Mouse (Mus musculus) stomach, embryonic 16.5 days (tissue): ENCODE results near the gene Memo1. TPM values are rescaled to one million over a fixed set of nuclear protein-coding genes. Genes with fewer than 3 reads are reported as not detected.
A peak's percentile ranks its signal among the peaks of the same experiment; 100 is the strongest.
"Not testable (repeated sequence)": the region's sequence is repeated elsewhere in the genome, so short reads cannot be mapped to it uniquely, and the experiment has no call there.

Experiments used
- ATAC-seq: fragments of 200-750 bp; cut with Nextera tagmentation; 2 replicates; pipeline ENCODE4 v1.8.0; 2017; ENCODE audit warnings: moderate number of reproducible peaks, moderate TSS enrichment; ENCODE audit not compliant: insufficient read depth, low FRiP score
- H3K27ac ChIP-seq: fragments of 300-500 bp; sonication (generic); 2 replicates; pipeline ENCODE4 v1.5.1; 2014; ENCODE audit warnings: low read length
- H3K27me3 ChIP-seq: fragments of 300-500 bp; sonication (generic); 2 replicates; pipeline ENCODE4 v1.6.1; 2014; ENCODE audit warnings: low read length, control low read depth, mixed read lengths; ENCODE audit not compliant: control insufficient read depth, insufficient read depth
- H3K36me3 ChIP-seq: fragments of 300-500 bp; sonication (generic); 2 replicates; pipeline ENCODE4 v1.6.1; 2014; ENCODE audit warnings: low read length; ENCODE audit not compliant: control insufficient read depth, insufficient read depth
- H3K4me1 ChIP-seq: fragments of 300-500 bp; sonication (generic); 2 replicates; pipeline ENCODE4 v1.6.1; 2014; ENCODE audit warnings: low read length, control low read depth, mixed read lengths; ENCODE audit not compliant: control insufficient read depth, insufficient read depth
- H3K4me2 ChIP-seq: fragments of 300-500 bp; sonication (generic); 2 replicates; pipeline ENCODE4 v1.6.1; 2014; ENCODE audit warnings: low read depth, low read length, mixed read lengths
- H3K4me3 ChIP-seq: fragments of 300-500 bp; sonication (generic); replicated peaks from 2 replicates; pipeline ENCODE4 v1.5.1; 2014; ENCODE audit warnings: mild to moderate bottlenecking, low read length
- H3K9ac ChIP-seq: fragments of 300-500 bp; sonication (generic); 2 replicates; pipeline ENCODE4 v1.6.1; 2014; ENCODE audit warnings: low read length
- H3K9me3 ChIP-seq: fragments of 300-500 bp; sonication (generic); replicated peaks from 2 replicates; pipeline ENCODE4 v1.6.1; 2016; ENCODE audit warnings: low read length, control low read depth; ENCODE audit not compliant: control insufficient read depth
- WGBS: fragments of 180-500 bp; shearing (Covaris S2); extraction: QIAGEN DNeasy Blood & Tissue Kit; methylation state at CpG from one replicate; pipeline ENCODE4 v1.1.7; 2014; 5-methylcytosine and 5-hydroxymethylcytosine counted together
- polyA plus RNA-seq: library from polyadenylated mRNA; unstranded; fragments of >200 nt; fragmentation: Nextera tagmentation; extraction: Ambion mirVana; gene quantifications from 2 replicates; pipeline ENCODE4 v1.2.1, GENCODE M21; 2015

The Memo1 gene
- 82.7 and 87.5 TPM in 2 replicates for polyA plus RNA-seq

DNA sequence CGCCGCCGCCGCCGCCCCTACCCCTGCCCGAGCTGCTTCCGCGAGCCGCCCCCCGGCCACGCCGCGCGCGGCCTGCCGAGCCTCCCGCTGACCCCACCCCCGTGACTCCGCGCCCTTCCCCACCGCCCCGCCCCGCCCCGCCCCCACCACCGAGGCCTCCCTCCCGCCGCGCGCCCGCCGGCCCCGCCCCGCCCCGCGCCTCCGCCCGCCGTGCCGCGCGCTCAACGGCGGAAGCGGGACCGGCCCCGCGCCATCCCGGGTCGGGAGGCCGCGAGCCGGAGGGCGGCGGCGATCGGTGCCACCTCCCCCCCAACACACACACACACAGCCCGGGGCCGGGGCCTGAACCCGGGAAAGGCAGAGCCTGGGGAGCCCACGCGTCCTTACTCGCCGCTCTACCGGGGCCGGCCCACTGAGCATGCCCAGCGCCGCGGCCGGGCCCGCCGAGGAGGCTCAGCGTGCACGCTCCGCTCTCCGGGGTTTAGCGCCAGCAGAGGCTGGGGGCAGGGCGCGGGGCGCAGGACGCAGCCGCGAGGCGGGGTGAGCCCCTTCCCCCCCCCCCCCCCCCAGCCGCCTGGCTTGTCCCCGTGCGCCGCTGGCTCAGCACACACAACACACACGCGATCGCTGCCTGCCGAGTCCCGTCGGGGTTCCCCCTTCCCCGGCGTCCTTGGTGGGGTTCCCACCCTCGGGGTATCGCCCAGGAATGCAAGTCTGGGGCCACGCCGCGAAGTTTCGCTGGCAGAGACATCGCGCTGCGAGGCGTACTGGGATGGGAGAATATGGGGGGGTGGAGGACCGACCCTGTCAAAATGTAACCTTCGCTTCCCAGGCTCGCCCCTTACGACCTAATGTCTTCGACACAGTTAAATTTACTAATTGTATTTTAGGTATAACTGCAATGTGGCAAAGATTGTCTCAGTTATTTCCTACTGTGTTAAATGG is at the start of gene Memo1:
Gene Memo1 (minus strand): TSS at position 496 of the 945 bp plus-strand sequence.
- no peaks in the 10 kb centered on the region for H3K27me3 ChIP-seq
- peaks cover 18% of the 10 kb centered on the region for H3K4me1 ChIP-seq
- ATAC-seq, result peak; percentile 91
- H3K4me2 ChIP-seq, result peak within 1 kb of the TSS; percentile 75
- H3K9ac ChIP-seq, result peak within 1 kb of the TSS; percentile 97
- peaks cover 9% of the 10 kb centered on the region for H3K36me3 ChIP-seq
- H3K27ac ChIP-seq, result peak within 1 kb of the TSS; percentile 99
- peak within 1 kb of the TSS; percentile 92 for H3K4me3 ChIP-seq
- H3K9me3 ChIP-seq, result no peaks in the 10 kb centered on the region
- under 1% methylated on average over 52 of the region's 110 CpGs for WGBS

DNA sequence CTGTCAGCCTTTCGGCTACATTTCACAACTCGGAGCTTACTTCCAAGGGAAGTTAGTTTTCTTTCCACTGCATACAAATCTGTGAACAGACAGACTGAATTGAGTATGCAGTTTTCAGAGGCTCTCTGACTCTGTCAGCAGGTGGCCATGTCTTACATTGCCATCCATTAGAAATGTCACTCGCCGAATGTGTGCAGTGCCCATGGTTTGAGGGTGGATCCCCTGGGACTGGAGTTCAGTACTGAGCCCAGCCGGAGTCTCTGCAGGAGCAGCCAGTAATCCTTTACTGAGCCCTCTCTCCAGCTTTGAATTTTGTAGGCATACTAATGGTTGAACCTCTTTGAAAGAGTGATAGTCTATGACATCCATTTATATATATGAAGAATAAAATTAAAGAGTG is 45.8 kb upstream of the Memo1 start:
- Histone ChIP-seq H3K27me3 (no peaks in the 10 kb centered on the region), H3K4me3 (no peak overlapping the region), H3K27ac (no peak overlapping the region), H3K4me2 (peak overlapping the region; percentile 35; the same call in 1 of the 2 replicates), H3K4me1 (peaks cover 24% of the 10 kb centered on the region), H3K36me3 (no peaks in the 10 kb centered on the region; the same call in 1 of the 2 replicates), H3K9ac (peak overlapping the region; percentile 46; the same call in 1 of the 2 replicates), H3K9me3 (no peaks in the 10 kb centered on the region)
- no peak for ATAC-seq
- WGBS, result 61% methylated on average over 5 of the region's 5 CpGs

DNA sequence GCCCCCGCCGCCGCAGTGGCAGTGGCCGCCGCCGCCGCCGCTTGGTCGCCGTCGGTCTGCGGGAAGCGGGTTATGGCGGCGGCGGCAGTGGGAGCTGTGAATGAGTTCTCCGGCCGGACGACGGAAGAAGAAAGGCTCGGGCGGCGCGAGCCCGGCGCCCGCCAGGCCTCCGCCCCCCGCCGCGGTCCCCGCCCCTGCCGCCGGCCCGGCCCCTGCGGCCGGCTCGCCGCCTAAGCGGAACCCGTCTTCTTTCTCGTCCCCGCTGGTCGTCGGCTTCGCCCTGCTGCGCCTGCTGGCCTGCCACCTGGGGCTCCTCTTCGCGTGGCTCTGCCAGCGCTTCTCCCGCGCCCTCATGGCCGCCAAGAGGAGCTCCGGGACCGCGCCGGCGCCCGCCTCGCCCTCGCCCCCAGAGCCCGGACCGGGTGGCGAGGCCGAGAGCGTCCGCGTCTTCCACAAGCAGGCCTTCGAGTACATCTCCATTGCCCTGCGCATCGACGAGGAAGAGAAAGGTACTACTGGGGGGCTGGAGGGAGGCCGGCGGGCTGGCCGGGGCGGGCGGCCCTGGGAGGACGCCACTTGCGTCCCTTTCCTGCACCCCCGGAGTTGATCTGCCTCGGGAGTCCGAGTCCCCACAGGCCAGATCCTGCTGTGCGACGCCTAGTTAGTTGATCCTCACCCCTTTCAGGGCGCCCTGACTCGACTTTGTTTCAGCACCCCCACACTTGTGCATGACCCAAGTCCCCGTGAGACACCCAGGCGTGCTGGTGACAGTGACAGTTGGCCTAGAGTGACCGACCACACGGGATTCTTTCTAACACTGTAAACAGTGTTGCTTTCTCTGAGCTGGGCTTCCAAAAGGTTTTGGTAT is 43.9 kb upstream of the Memo1 start, which contains the start of gene Spast:
Gene Spast (plus strand): TSS at position 51 of the 868 bp plus-strand sequence.
- Histone ChIP-seq H3K4me1 (peaks cover 24% of the 10 kb centered on the region), H3K4me3 (peak within 1 kb of the TSS; percentile 98), H3K9me3 (no peaks in the 10 kb centered on the region), H3K4me2 (peak within 1 kb of the TSS; percentile 88), H3K27me3 (no peaks in the 10 kb centered on the region), H3K36me3 (no peaks in the 10 kb centered on the region), H3K9ac (peak within 1 kb of the TSS; percentile 98), H3K27ac (peak within 1 kb of the TSS; percentile 98)
- ATAC-seq, result peak; percentile 91
- under 1% methylated on average over 77 of the region's 90 CpGs for WGBS

DNA sequence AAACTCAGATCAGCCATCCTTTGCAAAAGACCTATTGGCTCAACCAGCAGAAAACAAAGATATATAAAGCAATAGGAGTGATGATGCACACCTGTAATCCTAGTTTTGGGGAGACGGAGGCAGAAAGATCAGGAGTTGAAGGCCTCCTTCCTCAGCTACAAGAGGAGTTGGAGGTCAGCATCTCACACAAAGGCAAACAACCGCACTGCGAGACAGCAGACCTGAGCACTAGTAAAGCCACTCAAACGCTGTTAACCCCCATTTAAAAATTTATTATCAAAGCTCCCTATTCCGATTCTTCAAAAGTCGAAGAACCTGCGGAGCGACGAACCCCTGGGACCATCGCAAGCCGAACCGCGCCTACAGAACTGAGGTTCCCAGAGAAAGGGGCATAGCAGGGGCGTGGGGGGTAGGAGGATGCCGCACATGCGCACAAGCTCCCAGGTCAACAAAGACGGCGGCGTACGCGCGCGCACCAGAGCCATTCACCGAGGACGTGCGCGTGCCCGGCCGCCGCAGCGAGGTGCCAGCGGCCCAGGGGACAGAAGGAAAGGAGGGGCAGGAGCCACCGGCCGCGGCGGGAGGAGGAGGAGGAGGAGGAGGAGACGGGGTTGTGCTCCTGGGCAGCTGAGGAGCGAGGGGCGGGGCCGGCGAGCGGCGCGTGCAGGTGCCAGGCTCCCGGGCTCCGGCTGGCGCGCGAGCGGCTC is 43.1 kb upstream of the Memo1 start:
- Histone ChIP-seq H3K9me3 (no peaks in the 10 kb centered on the region), H3K4me3 (peak overlapping the region; percentile 98), H3K27me3 (no peaks in the 10 kb centered on the region), H3K36me3 (no peaks in the 10 kb centered on the region), H3K9ac (peak overlapping the region; percentile 98), H3K4me1 (peaks cover 24% of the 10 kb centered on the region), H3K27ac (peak overlapping the region; percentile 98), H3K4me2 (peak overlapping the region; percentile 57)
- peak; percentile 97 for ATAC-seq
- WGBS, result under 1% methylated on average over 48 of the region's 50 CpGs

DNA sequence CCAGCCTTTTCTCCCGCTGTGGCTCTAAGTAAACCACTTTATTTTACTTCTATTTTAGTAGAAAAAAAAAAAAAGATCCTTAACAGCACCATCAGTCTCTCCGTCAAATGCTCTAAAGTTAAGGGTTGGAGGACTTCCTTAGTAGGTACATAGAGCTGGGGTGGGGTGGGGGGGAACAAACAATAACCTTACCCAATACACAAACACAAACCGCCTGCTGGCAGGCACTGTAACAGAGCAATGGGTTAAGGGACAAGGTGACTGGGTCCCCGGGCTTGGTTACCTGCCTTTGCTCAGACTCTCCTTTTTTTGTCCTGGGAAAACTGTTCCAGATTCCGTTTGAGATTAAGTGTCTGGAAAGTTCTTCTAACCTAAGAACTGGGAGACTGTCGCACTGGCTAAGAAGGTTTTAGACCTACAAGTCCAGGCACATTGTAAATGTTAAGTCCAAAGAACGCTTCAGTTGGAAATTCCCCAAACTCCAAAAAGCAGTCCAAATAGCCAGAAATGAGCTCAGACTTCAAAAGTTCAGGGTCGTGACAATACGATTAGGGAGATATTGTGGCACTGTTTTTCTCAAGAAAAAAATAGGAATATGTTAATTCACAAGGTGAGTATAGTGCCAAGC is 35.8 kb upstream of the Memo1 start:
- Histone ChIP-seq H3K4me2 (no peak overlapping the region), H3K36me3 (no peaks in the 10 kb centered on the region), H3K9me3 (no peaks in the 10 kb centered on the region), H3K4me3 (no peak overlapping the region), H3K27ac (no peak overlapping the region), H3K9ac (no peak overlapping the region), H3K27me3 (no peaks in the 10 kb centered on the region), H3K4me1 (no peaks in the 10 kb centered on the region)
- no peak for ATAC-seq
- 67% methylated on average over 9 of the region's 9 CpGs for WGBS

DNA sequence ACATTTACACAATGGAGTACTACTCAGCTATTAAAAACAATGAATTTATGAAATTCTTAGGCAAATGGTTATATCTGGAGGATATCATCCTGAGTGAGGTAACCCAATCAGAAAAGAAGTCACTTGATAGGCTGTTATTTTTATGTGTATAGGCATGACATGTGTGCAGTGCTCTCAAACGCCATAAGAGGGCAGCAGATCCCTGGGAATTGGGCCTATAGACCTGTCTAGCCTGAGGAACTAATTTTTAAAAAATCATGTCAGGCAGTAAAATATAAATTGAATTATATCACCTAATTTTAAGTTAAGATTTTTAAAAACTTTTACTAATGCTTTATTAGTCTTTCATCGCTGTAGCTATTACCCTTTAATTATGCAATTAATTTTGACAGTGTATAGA is 32.8 kb upstream of the Memo1 start:
- H3K36me3 ChIP-seq, ATAC-seq, H3K9ac ChIP-seq: not testable (repeated sequence)

DNA sequence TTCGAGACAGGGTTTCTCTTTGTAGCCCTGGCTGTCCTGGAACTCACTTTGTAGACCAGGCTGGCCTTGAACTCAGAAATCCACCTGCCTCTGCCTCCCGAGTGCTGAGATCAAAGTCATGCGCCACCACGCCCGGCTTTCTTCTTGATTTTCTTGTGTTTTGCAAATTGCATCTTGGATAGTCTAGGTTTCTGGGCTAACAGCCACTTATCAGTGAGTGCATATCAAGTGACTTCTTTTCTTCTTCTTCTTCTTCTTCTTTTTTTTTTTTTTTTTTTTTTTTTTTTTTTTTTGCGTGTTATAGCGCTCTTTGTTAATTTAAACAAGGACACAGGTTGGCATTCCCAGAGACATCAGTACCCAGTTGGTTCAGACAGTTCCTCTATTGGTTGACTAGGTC is 31.9 kb upstream of the Memo1 start:
- not testable (repeated sequence) for H3K27me3 ChIP-seq, H3K27ac ChIP-seq, ATAC-seq, H3K9me3 ChIP-seq, H3K4me1 ChIP-seq, H3K4me3 ChIP-seq, H3K4me2 ChIP-seq, H3K36me3 ChIP-seq, H3K9ac ChIP-seq
- WGBS, result 84% methylated on average over 7 of the region's 7 CpGs

More for the DNA sequence above, 32.8 kb upstream of the Memo1 start:
- H3K27ac ChIP-seq, H3K27me3 ChIP-seq, H3K4me3 ChIP-seq, H3K9me3 ChIP-seq, H3K4me1 ChIP-seq, H3K4me2 ChIP-seq: not testable (repeated sequence)
- 42% methylated on average over 2 of the region's 2 CpGs for WGBS

DNA sequence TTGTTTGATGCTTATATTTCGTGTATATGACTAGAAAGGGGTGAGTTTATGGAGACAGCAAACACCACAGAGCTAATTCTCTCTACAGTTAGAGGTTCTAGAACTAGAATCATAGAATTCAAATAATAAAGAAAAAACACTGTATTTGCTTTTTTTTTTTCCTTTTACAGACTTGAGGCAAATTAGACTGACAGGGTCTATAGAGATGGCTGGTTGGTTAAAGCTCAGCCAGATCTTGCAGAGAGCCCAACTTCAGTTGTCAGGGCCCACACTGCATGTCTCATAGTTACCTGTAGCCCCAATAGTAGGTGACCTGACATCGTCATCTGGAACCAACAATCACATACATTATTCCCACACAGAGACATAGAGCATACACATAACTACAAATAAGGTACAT is 28.5 kb upstream of the Memo1 start, which contains the start of gene Dpy30:
Gene Dpy30 (minus strand): TSS at position 101 of the 400 bp plus-strand sequence.
- WGBS, result 86% methylated on average over 2 of the region's 2 CpGs
- no peak within 1 kb of the TSS for H3K4me3 ChIP-seq
- no peaks in the 10 kb centered on the region for H3K36me3 ChIP-seq
- no peak for ATAC-seq
- H3K9me3 ChIP-seq, result no peaks in the 10 kb centered on the region
- no peaks in the 10 kb centered on the region for H3K4me1 ChIP-seq
- H3K27me3 ChIP-seq, result no peaks in the 10 kb centered on the region
- H3K4me2 ChIP-seq, result no peak within 1 kb of the TSS
- H3K27ac ChIP-seq, result no peak within 1 kb of the TSS
- H3K9ac ChIP-seq, result no peak within 1 kb of the TSS
